Mouse (Mus musculus): Measurements from ENCODE around the gene Sh2d5.

DNA sequence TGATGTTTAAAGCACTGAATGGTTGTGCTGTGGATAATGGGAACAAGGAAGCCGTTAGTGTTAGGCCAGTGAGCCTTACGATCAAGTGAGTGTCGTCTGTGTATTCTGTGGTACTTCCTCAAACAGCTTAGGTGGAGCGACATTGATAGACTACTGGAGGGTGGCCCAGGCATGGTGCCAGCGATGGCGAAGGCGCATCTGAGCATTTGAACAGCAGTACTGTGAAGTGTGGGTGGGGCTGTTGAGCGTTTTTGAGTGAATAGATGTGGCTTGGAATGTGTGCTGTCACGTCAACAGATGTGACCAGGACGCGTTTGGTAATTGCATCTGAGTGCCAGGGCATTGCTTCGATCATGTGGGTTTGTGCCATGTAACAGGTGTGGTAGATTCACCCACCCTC is 57.5 kb downstream of the Sh2d5 start:
- TF ChIP-seq CTCF (IDR thresholded peaks at IDR 0.05; ENCODE audit: low read depth) (no peak), EP300 (IDR thresholded peaks at IDR 0.05; ENCODE audit: low read depth) (no peak)

Data from liver, postnatal 0 days (tissue).